Mouse (Mus musculus) kidney, adult 10 weeks (tissue): ENCODE measurements around the gene Ssxb6. TPM values are rescaled to one million over a fixed set of nuclear protein-coding genes. Genes with fewer than 3 reads are reported as not detected.

Experiments used
- polyA plus RNA-seq: library from polyadenylated mRNA; stranded (reverse); fragments of 350-450 nt; fragmentation: Illumina TruSeq; extraction: RNeasy Lipid Tissue Mini Kit (QIAGEN cat#74804); gene quantifications from one replicate; pipeline ENCODE4 v1.2.3, GENCODE M21; 2014; ENCODE audit warnings: low read depth, low replicate concordance

Ssxb6 gene
- polyA plus RNA-seq, result not detected

DNA sequence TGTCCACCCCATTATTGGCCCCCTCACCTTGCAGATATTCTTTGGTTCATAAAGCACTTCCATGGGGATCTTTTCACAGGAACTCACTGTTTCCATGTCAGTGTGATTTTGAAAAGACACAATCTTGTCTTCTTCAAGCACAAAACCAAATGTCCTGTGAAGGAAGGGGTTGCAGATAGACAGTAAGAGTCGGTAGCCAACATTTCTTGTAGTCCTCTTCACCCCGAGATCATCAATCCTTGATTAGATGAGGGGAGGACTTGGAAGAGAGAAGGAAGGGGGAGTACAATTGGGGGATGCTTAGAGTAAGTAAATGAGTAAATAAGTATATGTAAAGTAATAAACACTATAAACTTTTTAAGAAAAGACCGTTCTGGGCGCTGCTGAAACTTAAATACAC is at the start of gene Ssxb6:
TSS of gene Ssxb6 (minus strand) at position 101 of the 400 bp plus-strand sequence.

DNA sequence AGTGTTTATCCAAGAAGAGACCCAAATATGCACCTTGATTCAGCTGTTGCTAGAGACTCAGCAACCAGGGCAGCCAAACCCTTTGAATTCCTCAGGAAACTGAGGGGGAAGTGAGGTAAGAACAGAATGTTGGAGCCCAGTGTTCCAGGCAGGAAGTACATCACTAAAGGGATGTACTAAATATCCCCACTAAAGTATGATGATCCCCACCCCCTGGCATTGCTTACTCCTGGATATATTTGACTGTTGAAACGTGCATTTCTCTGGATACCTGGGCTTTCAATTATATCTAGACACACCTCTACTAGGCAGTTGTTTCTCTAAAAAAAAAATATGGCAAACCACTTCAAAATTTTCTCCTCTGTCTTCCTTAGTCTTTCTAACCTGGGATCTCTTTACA is 43.7 kb upstream of the Ssxb6 start, which contains the start of gene Ssxb3:
TSS of gene Ssxb3 (minus strand) at position 101 of the 400 bp plus-strand sequence.

DNA sequence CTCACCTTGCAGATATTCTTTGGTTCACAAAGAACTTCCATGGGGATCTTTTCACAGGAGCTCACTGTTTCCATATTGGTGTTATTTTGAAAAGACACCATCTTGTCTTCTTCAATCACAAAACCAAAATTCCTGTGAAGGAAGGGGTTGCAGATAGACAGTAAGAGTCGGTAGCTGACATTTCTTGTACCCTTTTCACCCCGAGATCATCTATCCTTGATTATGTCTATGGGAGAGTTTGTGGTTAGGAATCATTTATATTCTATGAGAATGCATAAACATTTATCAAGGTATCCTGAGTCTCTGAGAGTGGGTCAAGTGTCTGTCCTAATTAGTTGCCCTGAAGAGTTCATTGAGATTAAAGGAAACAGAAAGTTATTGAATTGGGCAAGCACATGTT is 23.2 kb downstream of the Ssxb6 start, which contains the start of gene Gm14459:
TSS of gene Gm14459 (minus strand) at position 101 of the 400 bp plus-strand sequence.

Other genes starting within 250 kb of the Ssxb6 start
- not detected for gene Ssxb10, start 220.8 kb downstream of the Ssxb6 start, polyA plus RNA-seq
- gene Ssxb9, start 181.3 kb downstream of the Ssxb6 start, polyA plus RNA-seq, result not detected
- not detected for gene Ssxb1, start 134.9 kb downstream of the Ssxb6 start, polyA plus RNA-seq
- gene Ssxb2, start 86.5 kb downstream of the Ssxb6 start, polyA plus RNA-seq, result not detected
- gene Gm14459, start 23.3 kb downstream of the Ssxb6 start, polyA plus RNA-seq, result not detected
- not detected for gene Ssxb3, start 43.6 kb upstream of the Ssxb6 start, polyA plus RNA-seq
- not detected for gene Ssxb8, start 142.6 kb upstream of the Ssxb6 start, polyA plus RNA-seq
- gene Ssx9, start 200.2 kb upstream of the Ssxb6 start, polyA plus RNA-seq, result not detected